Mouse (Mus musculus): ENCODE measurements at regions not wholly inside any gene's neighbourhood (a gene's known extent, or its start where the extent isn't known, plus 50 kb on each side); places are given as distances from the start of the nearest gene placed in this dataset.

DNA sequence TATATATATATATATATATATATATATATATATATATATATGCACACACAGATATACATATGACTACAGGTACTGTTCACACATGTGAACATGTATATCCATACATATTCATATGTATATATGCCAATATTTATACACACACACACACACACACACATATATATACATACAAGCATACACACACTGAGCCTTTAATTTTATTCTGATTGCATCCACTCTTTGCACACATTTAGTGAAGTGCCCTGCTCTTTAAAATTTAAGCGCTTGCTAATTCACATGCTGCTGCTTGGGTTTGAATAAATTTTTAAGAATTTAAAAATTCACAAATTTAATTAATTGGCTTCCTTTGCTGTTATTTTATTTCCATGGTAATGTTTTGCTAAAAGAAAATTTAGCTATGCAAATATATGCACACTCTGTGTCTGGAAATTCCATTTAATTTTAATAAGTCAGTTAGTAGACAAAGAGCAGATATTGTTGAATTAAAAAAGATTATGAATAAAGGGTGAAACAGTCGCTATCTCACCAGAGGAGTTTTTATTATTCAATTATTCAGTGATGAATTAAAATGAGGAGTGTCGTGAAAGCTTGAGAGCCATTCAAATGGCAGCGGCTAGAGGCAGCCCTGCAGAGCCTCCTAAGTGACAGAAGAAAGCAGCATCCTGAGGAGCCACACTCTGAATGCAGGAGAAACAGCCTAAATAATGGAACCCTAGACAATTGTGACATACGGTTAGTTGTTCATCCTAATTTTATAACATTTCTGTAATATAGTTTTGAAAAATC is 348.3 kb upstream of the BB014433 start:
- Histone ChIP-seq H3K27ac (ENCODE audit: insufficient read depth, low read length) (no peak overlapping the region), H3K4me3 (ENCODE audit: extremely low read depth, insufficient read depth, insufficient read length) (no peak overlapping the region), H3K4me1 (ENCODE audit: control insufficient read depth, insufficient read depth, insufficient read length) (no peaks in the 10 kb centered on the region), H3K36me3 (ENCODE audit: control insufficient read depth, insufficient read depth, low read length) (no peaks in the 10 kb centered on the region), H3K27me3 (ENCODE audit: control insufficient read depth, insufficient read depth, low read length) (no peaks in the 10 kb centered on the region)
- WGBS: 83% methylated on average over 5 of the region's 5 CpGs
- TF ChIP-seq CTCF (IDR thresholded peaks at IDR 0.05; ENCODE audit: extremely low read depth, insufficient read depth, insufficient read length, insufficient replicate concordance) (no peak), POLR2A (IDR thresholded peaks at IDR 0.05; ENCODE audit: low read depth, low read length) (no peak)
- DNase-seq (ENCODE audit: low read depth in 1 of 2, low spot score in 2 of 2): no peak

DNA sequence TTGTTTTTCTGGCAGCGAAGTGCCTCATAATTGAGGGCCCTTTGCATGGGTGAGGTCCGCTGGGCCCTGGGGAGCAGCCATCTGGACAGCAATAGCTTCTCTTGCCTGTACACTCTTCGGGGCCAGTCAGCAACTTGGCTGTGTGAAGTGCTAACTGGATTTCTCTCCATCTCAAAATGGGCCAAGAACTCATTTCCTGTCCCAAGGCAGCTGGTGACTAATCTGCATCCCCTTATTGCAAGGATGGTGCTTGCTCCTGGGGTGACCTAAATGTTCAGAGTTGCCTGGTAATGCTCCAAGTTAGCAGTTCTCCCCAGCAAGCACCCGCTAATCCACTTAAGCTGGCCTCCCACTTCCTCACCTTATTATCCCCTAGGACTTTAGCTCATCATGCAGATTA is 346.2 kb upstream of the BB014433 start:
- Histone ChIP-seq H3K27me3 (ENCODE audit: control insufficient read depth, insufficient read depth, low read length) (no peaks in the 10 kb centered on the region), H3K4me1 (ENCODE audit: control insufficient read depth, insufficient read depth, insufficient read length) (no peaks in the 10 kb centered on the region), H3K36me3 (ENCODE audit: control insufficient read depth, insufficient read depth, low read length) (no peaks in the 10 kb centered on the region), H3K4me3 (ENCODE audit: extremely low read depth, insufficient read depth, insufficient read length) (no peak overlapping the region), H3K27ac (ENCODE audit: insufficient read depth, low read length) (no peak overlapping the region)
- TF ChIP-seq CTCF (IDR thresholded peaks at IDR 0.05; ENCODE audit: extremely low read depth, insufficient read depth, insufficient read length, insufficient replicate concordance): no peak
- TF ChIP-seq POLR2A (IDR thresholded peaks at IDR 0.05; ENCODE audit: low read depth, low read length): no peak
- WGBS: 55% methylated on average over 4 of the region's 4 CpGs
- no peak for DNase-seq (ENCODE audit: low read depth in 1 of 2, low spot score in 2 of 2)

- TF ChIP-seq POLR2A (IDR thresholded peaks at IDR 0.05; ENCODE audit: low read depth, low read length): no peak
- no peak for TF ChIP-seq CTCF (IDR thresholded peaks at IDR 0.05; ENCODE audit: extremely low read depth, insufficient read depth, insufficient read length, insufficient replicate concordance)
- no peak overlapping the region for H3K4me3 ChIP-seq (ENCODE audit: extremely low read depth, insufficient read depth, insufficient read length)
- 91% methylated on average over 5 of the region's 5 CpGs for WGBS
These were observed 342.9 kb upstream of the BB014433 start for GRCm38 (mm10) chr8:15388791-15389190.

DNA sequence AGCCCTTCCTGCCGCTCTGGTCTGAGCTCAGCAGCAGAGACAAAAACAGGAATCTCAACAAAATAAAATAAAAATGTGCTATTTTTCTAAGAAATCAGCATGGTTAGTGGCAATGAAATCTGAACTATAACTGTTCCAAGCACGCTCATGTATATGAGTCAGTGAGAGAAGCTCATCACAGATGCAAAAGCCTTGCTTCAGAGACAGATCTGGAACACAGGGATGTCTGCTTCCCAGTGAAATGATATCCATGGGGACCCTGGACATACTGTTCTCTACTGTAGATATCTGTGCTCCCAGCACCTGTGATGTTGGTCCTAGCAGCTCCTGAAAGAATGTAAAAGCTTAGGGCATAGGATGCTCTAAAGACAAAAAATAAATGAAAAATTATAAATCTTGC is 321.2 kb upstream of the BB014433 start:
- Histone ChIP-seq H3K36me3 (ENCODE audit: control insufficient read depth, insufficient read depth, low read length) (no peaks in the 10 kb centered on the region), H3K4me3 (ENCODE audit: extremely low read depth, insufficient read depth, insufficient read length) (no peak overlapping the region), H3K27me3 (ENCODE audit: control insufficient read depth, insufficient read depth, low read length) (no peaks in the 10 kb centered on the region), H3K27ac (ENCODE audit: insufficient read depth, low read length) (no peak overlapping the region), H3K4me1 (ENCODE audit: control insufficient read depth, insufficient read depth, insufficient read length) (no peaks in the 10 kb centered on the region)
- no peak for TF ChIP-seq POLR2A (IDR thresholded peaks at IDR 0.05; ENCODE audit: low read depth, low read length)
- no peak for TF ChIP-seq CTCF (IDR thresholded peaks at IDR 0.05; ENCODE audit: extremely low read depth, insufficient read depth, insufficient read length, insufficient replicate concordance)
- no peak for DNase-seq (ENCODE audit: low read depth in 1 of 2, low spot score in 2 of 2)
- 79% methylated on average over 2 of the region's 2 CpGs for WGBS

More at GRCm38 (mm10) chr8:15388791-15389190, 342.9 kb upstream of the BB014433 start:
- Histone ChIP-seq H3K27ac (ENCODE audit: insufficient read depth, low read length) (no peak overlapping the region), H3K4me1 (ENCODE audit: control insufficient read depth, insufficient read depth, insufficient read length) (no peaks in the 10 kb centered on the region), H3K27me3 (ENCODE audit: control insufficient read depth, insufficient read depth, low read length) (no peaks in the 10 kb centered on the region), H3K36me3 (ENCODE audit: control insufficient read depth, insufficient read depth, low read length) (no peaks in the 10 kb centered on the region)
- no peak for DNase-seq (ENCODE audit: low read depth in 1 of 2, low spot score in 2 of 2)

GRCm38 (mm10) chr8:15364546-15364945 is 318.7 kb upstream of the BB014433 start:
- TF ChIP-seq CTCF (IDR thresholded peaks at IDR 0.05; ENCODE audit: extremely low read depth, insufficient read depth, insufficient read length, insufficient replicate concordance) (no peak), POLR2A (IDR thresholded peaks at IDR 0.05; ENCODE audit: low read depth, low read length) (no peak)
- Histone ChIP-seq H3K36me3 (ENCODE audit: control insufficient read depth, insufficient read depth, low read length) (no peaks in the 10 kb centered on the region), H3K4me3 (ENCODE audit: extremely low read depth, insufficient read depth, insufficient read length) (no peak overlapping the region), H3K4me1 (ENCODE audit: control insufficient read depth, insufficient read depth, insufficient read length) (no peaks in the 10 kb centered on the region), H3K27ac (ENCODE audit: insufficient read depth, low read length) (no peak overlapping the region), H3K27me3 (ENCODE audit: control insufficient read depth, insufficient read depth, low read length) (no peaks in the 10 kb centered on the region)
- DNase-seq (ENCODE audit: low read depth in 1 of 2, low spot score in 2 of 2): no peak
- WGBS: 91% methylated on average over 1 of the region's 1 CpGs

DNA sequence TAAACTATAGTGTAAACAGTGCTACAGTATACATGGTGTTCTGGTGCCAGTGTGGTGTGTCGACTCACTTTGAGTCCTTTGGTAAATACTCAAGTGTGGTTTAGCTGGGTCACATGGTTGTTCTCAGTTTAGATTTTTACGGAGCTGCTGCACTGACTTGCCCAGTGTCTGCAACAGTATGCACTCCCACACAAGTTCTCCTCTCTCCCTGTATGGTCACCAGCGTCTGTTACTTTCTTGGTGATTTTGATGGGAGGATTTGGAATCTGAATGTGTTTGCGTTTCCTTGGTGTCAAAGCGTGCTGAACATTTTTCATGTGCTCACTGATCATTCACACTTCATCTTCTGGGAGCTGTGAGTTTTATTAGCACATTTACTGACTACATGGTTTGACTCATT is 298.3 kb upstream of the BB014433 start:
- DNase-seq (ENCODE audit: low read depth in 1 of 2, low spot score in 2 of 2): no peak
- H3K27me3 ChIP-seq (ENCODE audit: control insufficient read depth, insufficient read depth, low read length): no peaks in the 10 kb centered on the region
- 89% methylated on average over 5 of the region's 5 CpGs for WGBS
- no peak overlapping the region for H3K27ac ChIP-seq (ENCODE audit: insufficient read depth, low read length)
- TF ChIP-seq CTCF (IDR thresholded peaks at IDR 0.05; ENCODE audit: extremely low read depth, insufficient read depth, insufficient read length, insufficient replicate concordance) (no peak), POLR2A (IDR thresholded peaks at IDR 0.05; ENCODE audit: low read depth, low read length) (no peak)
- H3K36me3 ChIP-seq (ENCODE audit: control insufficient read depth, insufficient read depth, low read length): no peaks in the 10 kb centered on the region
- no peak overlapping the region for H3K4me3 ChIP-seq (ENCODE audit: extremely low read depth, insufficient read depth, insufficient read length)
- no peaks in the 10 kb centered on the region for H3K4me1 ChIP-seq (ENCODE audit: control insufficient read depth, insufficient read depth, insufficient read length)

DNA sequence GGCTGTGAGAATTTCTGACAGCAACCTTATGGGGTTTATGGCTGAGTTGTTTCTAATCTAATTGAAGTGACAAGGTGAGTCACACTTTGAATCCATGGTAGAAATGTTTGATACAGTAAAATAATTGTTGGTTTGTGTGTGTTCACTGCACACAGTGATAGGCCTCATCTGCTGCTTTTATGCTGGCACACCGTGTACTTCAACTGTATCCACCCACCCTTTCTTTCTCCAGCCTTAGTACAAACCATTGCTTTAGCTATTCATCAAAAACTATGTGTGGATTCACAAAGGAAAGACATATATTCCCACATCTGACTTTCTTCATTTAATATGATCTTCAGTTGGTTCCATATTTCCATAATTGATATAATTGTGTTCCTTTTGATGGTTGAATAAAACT is 297.7 kb upstream of the BB014433 start:
- no peak for DNase-seq (ENCODE audit: low read depth in 1 of 2, low spot score in 2 of 2)
- Histone ChIP-seq H3K36me3 (ENCODE audit: control insufficient read depth, insufficient read depth, low read length) (no peaks in the 10 kb centered on the region), H3K4me3 (ENCODE audit: extremely low read depth, insufficient read depth, insufficient read length) (no peak overlapping the region), H3K27me3 (ENCODE audit: control insufficient read depth, insufficient read depth, low read length) (no peaks in the 10 kb centered on the region), H3K4me1 (ENCODE audit: control insufficient read depth, insufficient read depth, insufficient read length) (no peaks in the 10 kb centered on the region), H3K27ac (ENCODE audit: insufficient read depth, low read length) (no peak overlapping the region)
- 82% methylated on average over 1 of the region's 1 CpGs for WGBS
- no peak for TF ChIP-seq CTCF (IDR thresholded peaks at IDR 0.05; ENCODE audit: extremely low read depth, insufficient read depth, insufficient read length, insufficient replicate concordance)
- TF ChIP-seq POLR2A (IDR thresholded peaks at IDR 0.05; ENCODE audit: low read depth, low read length): no peak

Data from spleen, adult 2 months (tissue).